In the genomic region with DNA sequence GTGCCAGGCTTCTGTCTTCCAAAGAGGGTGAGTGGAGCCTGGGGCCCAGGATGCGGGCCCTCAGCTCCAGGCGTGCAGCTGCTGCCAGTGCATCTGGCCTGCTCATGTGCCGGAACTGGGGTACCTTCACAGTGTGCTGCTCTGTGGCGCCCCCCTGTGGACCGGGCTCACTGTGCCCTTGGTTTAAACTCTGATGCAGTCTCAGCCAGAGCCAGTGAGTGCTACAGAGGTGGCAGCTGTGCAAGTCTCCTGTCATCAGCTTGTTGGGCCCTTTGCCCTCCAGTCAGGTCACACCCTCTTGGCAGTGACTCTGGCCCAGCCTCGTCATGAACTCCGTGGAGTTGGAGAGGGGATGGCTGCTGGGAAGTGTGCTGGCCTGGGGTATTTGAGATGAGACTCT, we compare ENCODE assay signal across 8 mouse cellular contexts. TPM values are rescaled to one million over a fixed set of nuclear protein-coding genes. Genes with fewer than 3 reads are reported as not detected.
DNase-seq lines count a peak whose midpoint lies in the region; ATAC-seq and TF ChIP-seq lines count a peak whose summit lies in the region.

No protein-coding gene starts in this region.

- TF ChIP-seq POLR2A in testis, adult 2 months (IDR thresholded peaks at IDR 0.05; ENCODE audit: control insufficient read depth, low read depth, low read length): no peak

- H3K4me3 ChIP-seq in testis, adult 2 months (ENCODE audit: control insufficient read depth, low read depth, low read length): no peak overlapping the region
- H3K4me3 ChIP-seq in limb, embryonic 11.5 days (ENCODE audit: low read depth, low read length): no peak overlapping the region

- WGBS in limb, embryonic 11.5 days: 82% methylated on average over 7 of the region's 7 CpGs

- TF ChIP-seq CTCF in testis, adult 2 months (IDR thresholded peaks at IDR 0.05; ENCODE audit: control insufficient read depth, insufficient read depth, insufficient replicate concordance, low read depth, low read length): peak; percentile 66; the same call in 1 of the 2 replicates

- no peaks in the 10 kb centered on the region for H3K27me3 ChIP-seq in testis, adult 2 months (ENCODE audit: control insufficient read depth, insufficient read depth, low read length)
- H3K27me3 ChIP-seq in limb, embryonic 11.5 days (ENCODE audit: control insufficient read depth, insufficient read depth, low read length): no peaks in the 10 kb centered on the region

- no peak overlapping the region for H3K27ac ChIP-seq in testis, adult 2 months (ENCODE audit: control insufficient read depth, insufficient read depth, low read depth, low read length)
- no peak overlapping the region for H3K27ac ChIP-seq in limb, embryonic 11.5 days (replicated peaks; ENCODE audit: low read depth, low read length)

- peak; percentile 40 to 62 for DNase-seq in cerebellum, postnatal 25 days
- no peak for DNase-seq in cerebellum, adult 8-10 months
- DNase-seq in testis, postnatal 14 days (ENCODE audit: low spot score): no peak
- peak; percentile 65 for DNase-seq in limb, embryonic 11.5 days (ENCODE audit: low spot score)
- peak; percentile 42 for DNase-seq in skeletal muscle tissue, adult 2 months (ENCODE audit: low read depth, low spot score)
- no peak for DNase-seq in urinary bladder, postnatal 10 days (ENCODE audit: low spot score)

- H3K9ac ChIP-seq in limb, embryonic 11.5 days (ENCODE audit: low read length): no peak overlapping the region

- peaks cover 2% of the 10 kb centered on the region for H3K36me3 ChIP-seq in testis, adult 2 months (ENCODE audit: control insufficient read depth, insufficient read depth, low read length)
- peaks cover 69% of the 10 kb centered on the region for H3K36me3 ChIP-seq in limb, embryonic 11.5 days (ENCODE audit: control insufficient read depth, insufficient read depth, low read length)

- H3K9me3 ChIP-seq in limb, embryonic 11.5 days (ENCODE audit: control insufficient read depth, low read length): no peaks in the 10 kb centered on the region

- peak; percentile 33; the same call in 1 of the 2 replicates for ATAC-seq in erythroid progenitor cell, adult 5-6 weeks (replicated peaks; ENCODE audit: low FRiP score, poor library complexity, severe bottlenecking)
- no peak for ATAC-seq in limb, embryonic 11.5 days (ENCODE audit: insufficient number of reproducible peaks, low FRiP score, low TSS enrichment, low read depth)

- H3K4me2 ChIP-seq in limb, embryonic 11.5 days (ENCODE audit: low read depth, severe bottlenecking): no peak overlapping the region

- H3K4me1 ChIP-seq in testis, adult 2 months (ENCODE audit: control insufficient read depth, insufficient read depth, low read length): no peaks in the 10 kb centered on the region
- no peaks in the 10 kb centered on the region for H3K4me1 ChIP-seq in limb, embryonic 11.5 days (ENCODE audit: control insufficient read depth, insufficient read depth, low read length)

RNA-seq across cellular contexts. Expression of gene Rab35, which starts 16.8 kb away (rescaled TPM):
- 14.9 and 15.4 TPM in 2 replicates for polyA plus RNA-seq in testis, adult 2 months (2012; rRNA removed)
- 33.5 and 53.7 TPM in 2 replicates for total RNA-seq in erythroid progenitor cell, adult 5-6 weeks (2015; ENCODE audit: low replicate concordance)
- 46.8 and 49.4 TPM in 2 replicates for total RNA-seq in erythroid progenitor cell, adult 5-6 weeks (2017; ENCODE audit: low replicate concordance)
- 17.0 and 17.9 TPM in 2 replicates for polyA plus RNA-seq in limb, embryonic 11.5 days (2014; fragmentation: Nextera tagmentation; extraction: Ambion mirVana)

RNA-seq across cellular contexts. Expression of gene Gcn1l1, which starts 49.9 kb away (rescaled TPM):
- polyA plus RNA-seq in testis, adult 2 months (2012; rRNA removed): 67.7 and 77.1 TPM in 2 replicates
- 9.4 and 17.6 TPM in 2 replicates for total RNA-seq in erythroid progenitor cell, adult 5-6 weeks (2015; ENCODE audit: low replicate concordance)
- 13.7 and 14.1 TPM in 2 replicates for total RNA-seq in erythroid progenitor cell, adult 5-6 weeks (2017; ENCODE audit: low replicate concordance)
- 39.6 and 44.5 TPM in 2 replicates for polyA plus RNA-seq in limb, embryonic 11.5 days (2014; fragmentation: Nextera tagmentation; extraction: Ambion mirVana)

RNA-seq across cellular contexts. Expression of gene Rplp0, which starts 55.7 kb away (rescaled TPM):
- 1,431 and 1,500 TPM in 2 replicates for polyA plus RNA-seq in testis, adult 2 months (2012; rRNA removed)
- total RNA-seq in erythroid progenitor cell, adult 5-6 weeks (2015; ENCODE audit: low replicate concordance): 1,000 and 1,025 TPM in 2 replicates
- 380 and 735 TPM in 2 replicates for total RNA-seq in erythroid progenitor cell, adult 5-6 weeks (2017; ENCODE audit: low replicate concordance)
- 1,447 and 1,526 TPM in 2 replicates for polyA plus RNA-seq in limb, embryonic 11.5 days (2014; fragmentation: Nextera tagmentation; extraction: Ambion mirVana)

Comparison
In these comparisons a context has a peak if more than half of its experiments do, and no peak if none do; other contexts are left out.
1. DNase-seq: peak in cerebellum, postnatal 25 days (2 of 2), limb, embryonic 11.5 days (single experiment) and skeletal muscle tissue, adult 2 months (single experiment); none in cerebellum, adult 8-10 months (single experiment), testis, postnatal 14 days (single experiment) and urinary bladder, postnatal 10 days (single experiment).